Mouse (Mus musculus) layer of hippocampus, adult 9-10 months (tissue): ENCODE results near the gene Hexdc.

Experiments
- DNase-seq: peaks from one replicate; pipeline ENCODE4 v3.0.0; 2022; ENCODE audit warnings: low spot score

The Hexdc gene

GRCm38 (mm10) chr11:121228129-121229017 is 24.1 kb downstream of the Hexdc start:
- no peak for DNase-seq

- DNase-seq, result peak; percentile 45
Measured at GRCm38 (mm10) chr11:121229018-121229439, 24.8 kb downstream of the Hexdc start, which contains the start of gene Cybc1. TSS of gene Cybc1 (minus strand) at chr11:121229322.

GRCm38 (mm10) chr11:121231191-121231590 is 27.0 kb downstream of the Hexdc start:
- DNase-seq, result no peak

- no peak for DNase-seq
Measured at GRCm38 (mm10) chr11:121231628-121232291, 27.5 kb downstream of the Hexdc start.

- no peak for DNase-seq
Measured at GRCm38 (mm10) chr11:121232706-121233105, 28.5 kb downstream of the Hexdc start.

GRCm38 (mm10) chr11:121235475-121236238 is 31.4 kb downstream of the Hexdc start:
- DNase-seq, result no peak

- DNase-seq, result peak; percentile 99
Measured at GRCm38 (mm10) chr11:121236564-121237344, 32.5 kb downstream of the Hexdc start, which contains the start of gene Narf. TSS of gene Narf (plus strand) at chr11:121237253.

- no peak for DNase-seq
Measured at GRCm38 (mm10) chr11:121237345-121238128, 33.3 kb downstream of the Hexdc start.

- no peak for DNase-seq
Measured at GRCm38 (mm10) chr11:121239669-121240068, 35.4 kb downstream of the Hexdc start.

GRCm38 (mm10) chr11:121250196-121250595 is 46.0 kb downstream of the Hexdc start:
- no peak for DNase-seq

GRCm38 (mm10) chr11:121259160-121260100 is 55.2 kb downstream of the Hexdc start, which contains the start of gene Foxk2:
TSS of gene Foxk2 (plus strand) at chr11:121259990.
- DNase-seq, result peak; percentile 45

- no peak for DNase-seq
Measured at GRCm38 (mm10) chr11:121260211-121260906, 56.1 kb downstream of the Hexdc start.

GRCm38 (mm10) chr11:121261074-121261473 is 56.8 kb downstream of the Hexdc start:
- DNase-seq, result no peak
